Mouse (Mus musculus): Measurements from ENCODE around the gene Cnot4. TPM values are rescaled to one million over a fixed set of nuclear protein-coding genes. Genes with fewer than 3 reads are reported as not detected.

Cnot4 gene
- polyA plus RNA-seq, 1 experiment from 2014 or later = 27.0 TPM

GRCm38 (mm10) chr6:35134844-35135243 is 1.3 kb upstream of the Cnot4 start:
- Histone ChIP-seq H3K9ac (peak overlapping the region; percentile 46), H3K4me3 (peak overlapping the region; percentile 84; the same call in 1 of the 2 replicates), H3K27me3 (no peaks in the 10 kb centered on the region), H3K9me3 (no peaks in the 10 kb centered on the region), H3K36me3 (no peaks in the 10 kb centered on the region), H3K27ac (no peak overlapping the region), H3K4me2 (peak overlapping the region; percentile 90), H3K4me1 (peaks cover 20% of the 10 kb centered on the region)
- WGBS = 41% methylated on average over 2 of the region's 2 CpGs
- no peak for ATAC-seq (ENCODE audit: borderline replicate concordance, extremely low read depth, low FRiP score, low TSS enrichment)

GRCm38 (mm10) chr6:35133246-35133578 is 312 bp downstream of the Cnot4 start:
- 0% methylated on average over 22 of the region's 25 CpGs for WGBS
- ATAC-seq (ENCODE audit: borderline replicate concordance, extremely low read depth, low FRiP score, low TSS enrichment) = peak; percentile 91
- peak overlapping the region; percentile 87 for H3K4me2 ChIP-seq
- peak overlapping the region; percentile 84 for H3K4me3 ChIP-seq
- peaks cover 20% of the 10 kb centered on the region for H3K4me1 ChIP-seq
- no peaks in the 10 kb centered on the region for H3K27me3 ChIP-seq
- H3K9ac ChIP-seq = peak overlapping the region; percentile 89
- no peaks in the 10 kb centered on the region for H3K9me3 ChIP-seq
- no peaks in the 10 kb centered on the region for H3K36me3 ChIP-seq
- H3K27ac ChIP-seq = peak overlapping the region; percentile 93

- 0% methylated on average over 11 of the region's 11 CpGs for WGBS
- Histone ChIP-seq H3K27me3 (no peaks in the 10 kb centered on the region), H3K4me1 (peaks cover 20% of the 10 kb centered on the region), H3K36me3 (no peaks in the 10 kb centered on the region), H3K27ac (peak overlapping the region; percentile 93), H3K9me3 (no peaks in the 10 kb centered on the region), H3K4me3 (peak overlapping the region; percentile 84), H3K9ac (peak overlapping the region; percentile 89), H3K4me2 (peak overlapping the region; percentile 87)
- ATAC-seq (ENCODE audit: borderline replicate concordance, extremely low read depth, low FRiP score, low TSS enrichment) = 0 out of 2 replicates have a peak, but pooled peaks have one; percentile 0
Observed at GRCm38 (mm10) chr6:35132806-35133205, 718 bp downstream of the Cnot4 start.

GRCm38 (mm10) chr6:35122488-35122887 is 11.0 kb downstream of the Cnot4 start:
- Histone ChIP-seq H3K9me3 (no peaks in the 10 kb centered on the region), H3K4me1 (no peaks in the 10 kb centered on the region), H3K4me3 (no peak overlapping the region), H3K36me3 (no peaks in the 10 kb centered on the region), H3K27ac (no peak overlapping the region), H3K9ac (no peak overlapping the region), H3K27me3 (no peaks in the 10 kb centered on the region), H3K4me2 (no peak overlapping the region)
- no peak for ATAC-seq (ENCODE audit: borderline replicate concordance, extremely low read depth, low FRiP score, low TSS enrichment)
- WGBS = 93% methylated on average over 2 of the region's 2 CpGs

- no peak for ATAC-seq (ENCODE audit: borderline replicate concordance, extremely low read depth, low FRiP score, low TSS enrichment)
- Histone ChIP-seq H3K27ac (no peak overlapping the region), H3K4me3 (no peak overlapping the region), H3K4me1 (no peaks in the 10 kb centered on the region), H3K4me2 (no peak overlapping the region), H3K36me3 (no peaks in the 10 kb centered on the region), H3K9me3 (no peaks in the 10 kb centered on the region), H3K27me3 (no peaks in the 10 kb centered on the region), H3K9ac (no peak overlapping the region)
- 92% methylated on average over 3 of the region's 3 CpGs for WGBS
Observed at GRCm38 (mm10) chr6:35121925-35122324, 11.6 kb downstream of the Cnot4 start.

GRCm38 (mm10) chr6:35102457-35102856 is 31.1 kb downstream of the Cnot4 start:
- H3K4me2 ChIP-seq = no peak overlapping the region
- H3K4me1 ChIP-seq = no peaks in the 10 kb centered on the region
- no peaks in the 10 kb centered on the region for H3K27me3 ChIP-seq
- no peak overlapping the region for H3K27ac ChIP-seq
- no peaks in the 10 kb centered on the region for H3K36me3 ChIP-seq
- H3K9ac ChIP-seq = no peak overlapping the region
- no peak for ATAC-seq (ENCODE audit: borderline replicate concordance, extremely low read depth, low FRiP score, low TSS enrichment)
- WGBS = 91% methylated on average over 1 of the region's 1 CpGs
- H3K4me3 ChIP-seq = no peak overlapping the region
- no peaks in the 10 kb centered on the region for H3K9me3 ChIP-seq

GRCm38 (mm10) chr6:35084927-35085326 is 48.6 kb downstream of the Cnot4 start:
- Histone ChIP-seq H3K9me3 (no peaks in the 10 kb centered on the region), H3K4me2 (no peak overlapping the region), H3K4me3 (no peak overlapping the region), H3K9ac (no peak overlapping the region), H3K36me3 (no peaks in the 10 kb centered on the region), H3K4me1 (no peaks in the 10 kb centered on the region), H3K27ac (no peak overlapping the region), H3K27me3 (no peaks in the 10 kb centered on the region)
- WGBS = 93% methylated on average over 3 of the region's 3 CpGs
- no peak for ATAC-seq (ENCODE audit: borderline replicate concordance, extremely low read depth, low FRiP score, low TSS enrichment)

- Histone ChIP-seq H3K4me1 (no peaks in the 10 kb centered on the region), H3K27me3 (no peaks in the 10 kb centered on the region), H3K9ac (no peak overlapping the region), H3K36me3 (peaks cover 24% of the 10 kb centered on the region; the same call in 1 of the 2 replicates), H3K4me2 (no peak overlapping the region), H3K4me3 (no peak overlapping the region), H3K9me3 (no peaks in the 10 kb centered on the region), H3K27ac (no peak overlapping the region)
- no peak for ATAC-seq (ENCODE audit: borderline replicate concordance, extremely low read depth, low FRiP score, low TSS enrichment)
- WGBS = 96% methylated on average over 9 of the region's 9 CpGs
Observed at GRCm38 (mm10) chr6:35075148-35075547, 58.4 kb downstream of the Cnot4 start.

GRCm38 (mm10) chr6:35071261-35071660 is 62.3 kb downstream of the Cnot4 start:
- Histone ChIP-seq H3K36me3 (peaks cover 20% of the 10 kb centered on the region), H3K4me2 (no peak overlapping the region), H3K9ac (no peak overlapping the region), H3K4me1 (no peaks in the 10 kb centered on the region), H3K4me3 (no peak overlapping the region), H3K9me3 (no peaks in the 10 kb centered on the region), H3K27ac (no peak overlapping the region), H3K27me3 (no peaks in the 10 kb centered on the region)
- 87% methylated on average over 3 of the region's 3 CpGs for WGBS
- no peak for ATAC-seq (ENCODE audit: borderline replicate concordance, extremely low read depth, low FRiP score, low TSS enrichment)

GRCm38 (mm10) chr6:35062446-35062845 is 71.1 kb downstream of the Cnot4 start:
- Histone ChIP-seq H3K9ac (no peak overlapping the region), H3K36me3 (peaks cover 14% of the 10 kb centered on the region), H3K9me3 (no peaks in the 10 kb centered on the region), H3K27ac (no peak overlapping the region), H3K4me3 (no peak overlapping the region), H3K4me2 (no peak overlapping the region), H3K4me1 (no peaks in the 10 kb centered on the region), H3K27me3 (no peaks in the 10 kb centered on the region)
- whole genome bisulfite sequencing = 7% methylated on average over 1 of the region's 1 CpGs
- no peak for ATAC-seq (ENCODE audit: borderline replicate concordance, extremely low read depth, low FRiP score, low TSS enrichment)

GRCm38 (mm10) chr6:35043127-35043526 is 90.4 kb downstream of the Cnot4 start:
- no peak overlapping the region for H3K4me2 ChIP-seq
- no peaks in the 10 kb centered on the region for H3K27me3 ChIP-seq
- H3K9ac ChIP-seq = no peak overlapping the region
- no peaks in the 10 kb centered on the region for H3K9me3 ChIP-seq
- H3K27ac ChIP-seq = no peak overlapping the region
- H3K4me1 ChIP-seq = no peaks in the 10 kb centered on the region
- WGBS = 79% methylated on average over 1 of the region's 1 CpGs
- ATAC-seq (ENCODE audit: borderline replicate concordance, extremely low read depth, low FRiP score, low TSS enrichment) = no peak
- H3K36me3 ChIP-seq = no peaks in the 10 kb centered on the region; the same call in 1 of the 2 replicates
- H3K4me3 ChIP-seq = no peak overlapping the region

- H3K4me3 ChIP-seq = no peak overlapping the region
- WGBS = 90% methylated on average over 11 of the region's 11 CpGs
- no peaks in the 10 kb centered on the region for H3K36me3 ChIP-seq
- no peaks in the 10 kb centered on the region for H3K27me3 ChIP-seq
- H3K9me3 ChIP-seq = no peaks in the 10 kb centered on the region
- no peak for ATAC-seq (ENCODE audit: borderline replicate concordance, extremely low read depth, low FRiP score, low TSS enrichment)
- no peak overlapping the region for H3K27ac ChIP-seq
- no peak overlapping the region for H3K4me2 ChIP-seq
- peaks cover 1% of the 10 kb centered on the region for H3K4me1 ChIP-seq
- H3K9ac ChIP-seq = no peak overlapping the region
Observed at GRCm38 (mm10) chr6:35033341-35033740, 100.2 kb downstream of the Cnot4 start.

GRCm38 (mm10) chr6:35032704-35033103 is 100.8 kb downstream of the Cnot4 start:
- H3K27me3 ChIP-seq = no peaks in the 10 kb centered on the region
- no peak overlapping the region for H3K4me2 ChIP-seq
- H3K9me3 ChIP-seq = no peaks in the 10 kb centered on the region
- no peak overlapping the region for H3K4me3 ChIP-seq
- no peak overlapping the region for H3K9ac ChIP-seq
- H3K36me3 ChIP-seq = no peaks in the 10 kb centered on the region
- no peak for ATAC-seq (ENCODE audit: borderline replicate concordance, extremely low read depth, low FRiP score, low TSS enrichment)
- WGBS = 59% methylated on average over 2 of the region's 2 CpGs
- H3K27ac ChIP-seq = no peak overlapping the region
- peaks cover 4% of the 10 kb centered on the region for H3K4me1 ChIP-seq

All from lung, embryonic 15.5 days (tissue).